Mouse (Mus musculus) brain, embryonic 14.5 days (tissue): ENCODE results near the gene Il9. TPM values are rescaled to one million over a fixed set of nuclear protein-coding genes. Genes with fewer than 3 reads are reported as not detected.

Experiments
- DNase-seq: peaks from one replicate; pipeline ENCODE4 v3.0.0-alpha.2; 2011; ENCODE audit warnings: low read depth
- CTCF ChIP-seq: fragments of 200-500 bp; IDR thresholded peaks from 2 replicates; pipeline ENCODE4 v1.5.1; 2012; ENCODE audit warnings: inconsistent platforms, mild to moderate bottlenecking, moderate library complexity, borderline replicate concordance; ENCODE audit not compliant: insufficient read depth, insufficient read length; ENCODE audit errors: extremely low read depth
- POLR2A ChIP-seq: fragments of 200-500 bp; IDR thresholded peaks from 2 replicates; pipeline ENCODE4 v1.6.1; 2012; ENCODE audit warnings: mild to moderate bottlenecking, inconsistent platforms, borderline replicate concordance; ENCODE audit not compliant: poor library complexity, insufficient read depth, insufficient read length, severe bottlenecking; ENCODE audit errors: extremely low read depth
- polyA plus RNA-seq: library from polyadenylated mRNA; depleted of rRNA; stranded (reverse); fragments of >200 nt; gene quantifications from 2 replicates; pipeline ENCODE4 v1.2.3, GENCODE M21; 2012

Il9 gene
- polyA plus RNA-seq, 1 experiment: not detected

DNA sequence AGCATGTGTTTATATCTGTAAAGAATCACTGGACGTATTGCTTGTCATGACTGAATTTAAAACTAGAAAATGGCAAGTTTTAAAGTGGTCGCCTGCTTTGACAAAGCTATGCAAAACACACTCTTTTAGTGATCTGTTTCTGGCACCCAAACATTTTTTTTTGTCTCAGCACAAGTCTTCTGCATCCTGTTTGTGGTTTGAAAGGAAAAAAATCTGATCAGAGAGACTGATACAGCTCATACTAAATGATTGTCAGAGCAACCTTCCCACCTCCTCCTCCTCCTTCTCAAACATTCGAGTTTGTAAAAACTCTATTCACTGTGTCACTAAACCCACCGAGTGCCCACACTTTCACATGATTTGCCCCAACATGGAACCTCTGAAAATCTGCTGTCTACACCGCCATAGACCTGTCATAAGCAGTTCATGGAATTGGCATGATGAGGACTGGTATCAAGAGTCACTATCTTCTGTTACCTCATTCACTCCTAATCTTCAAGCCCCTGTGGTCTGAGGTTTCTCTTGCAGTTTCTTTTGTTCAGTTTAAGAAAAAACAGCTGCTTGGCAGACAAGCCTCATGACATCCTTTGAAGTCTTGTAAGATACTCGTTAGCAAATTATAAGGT is 24.9 kb upstream of the Il9 start:
- no peak for TF ChIP-seq CTCF
- TF ChIP-seq POLR2A: no peak
- no peak for DNase-seq

- no peak for DNase-seq
- TF ChIP-seq CTCF (no peak), POLR2A (no peak)
Observed at GRCm38 (mm10) chr13:56501866-56502420, 19.9 kb upstream of the Il9 start.

DNA sequence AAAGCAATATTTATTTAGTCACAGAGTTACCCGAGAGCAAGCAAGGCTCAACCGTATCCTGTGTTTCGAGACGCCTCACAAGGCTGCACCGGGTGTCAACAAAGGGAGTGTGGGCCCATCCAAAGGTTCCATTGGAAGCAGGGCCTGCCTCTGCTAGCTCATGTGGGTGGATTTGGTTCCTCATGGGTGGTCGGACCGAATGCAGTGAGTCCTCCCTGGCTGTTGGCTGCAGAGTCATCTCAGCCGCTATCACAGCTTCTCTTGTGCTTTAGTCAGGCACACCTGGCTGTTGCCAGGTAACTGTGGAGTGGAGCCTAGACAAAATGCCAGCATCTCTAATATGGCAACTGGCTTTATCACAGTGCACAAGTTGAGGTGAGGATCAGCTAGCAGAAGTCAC is 18.6 kb upstream of the Il9 start:
- DNase-seq: no peak
- TF ChIP-seq CTCF (no peak), POLR2A (no peak)

- peak; percentile 27 for DNase-seq
Observed at GRCm38 (mm10) chr13:56500132-56500531, 18.1 kb upstream of the Il9 start.

DNA sequence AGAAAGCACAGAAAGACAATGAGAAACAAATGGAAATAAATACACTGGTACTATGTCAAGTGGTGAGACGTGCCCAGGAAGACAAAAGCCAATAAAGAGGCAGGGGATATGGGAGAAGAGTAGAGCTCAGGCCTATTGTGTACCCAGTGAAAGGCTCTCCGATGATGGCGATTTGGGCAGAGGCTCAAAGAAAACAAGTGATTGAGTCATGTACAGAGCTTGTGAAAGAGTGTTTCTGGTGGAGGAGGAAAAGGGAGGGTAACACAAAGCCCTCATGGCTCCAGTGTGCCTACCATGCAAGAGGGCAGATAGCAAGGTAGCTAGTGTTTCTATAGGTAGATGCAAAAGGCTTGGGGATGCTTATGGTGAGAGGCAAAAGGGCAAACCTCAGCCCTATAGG is 12.4 kb upstream of the Il9 start:
- peak; percentile 39 for DNase-seq
- TF ChIP-seq CTCF (no peak), POLR2A (no peak)

More at GRCm38 (mm10) chr13:56500132-56500531, 18.1 kb upstream of the Il9 start:
- TF ChIP-seq CTCF (peak; percentile 49; the same call in 1 of the 2 replicates), POLR2A (no peak)

DNA sequence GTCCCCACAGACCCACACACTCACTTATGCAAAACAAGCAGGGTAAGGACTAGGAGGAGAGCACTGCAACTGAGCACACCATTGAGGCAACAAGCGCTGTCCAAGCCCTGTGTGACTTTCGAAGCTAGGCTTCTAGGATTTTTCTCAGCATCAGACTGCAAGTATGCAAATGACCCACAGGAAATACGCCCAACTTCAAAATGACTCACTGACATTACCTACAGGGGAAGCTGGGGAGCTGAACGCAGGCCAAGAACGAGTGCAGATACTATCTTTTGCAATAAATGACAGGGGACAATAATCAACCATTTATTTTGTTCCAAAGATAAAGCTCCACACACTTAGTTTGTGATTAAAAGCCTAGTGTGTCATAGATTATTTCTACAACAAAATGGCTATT is 6.0 kb upstream of the Il9 start:
- no peak for TF ChIP-seq POLR2A
- no peak for TF ChIP-seq CTCF
- DNase-seq: no peak

- TF ChIP-seq POLR2A (no peak), CTCF (0 out of 2 replicates have a peak, but pooled peaks have one; percentile 1)
Observed at GRCm38 (mm10) chr13:56478027-56478426, 4.0 kb downstream of the Il9 start.

GRCm38 (mm10) chr13:56477271-56477670 is 4.8 kb downstream of the Il9 start:
- DNase-seq: peak; percentile 76

More at GRCm38 (mm10) chr13:56478027-56478426, 4.0 kb downstream of the Il9 start:
- DNase-seq: no peak

GRCm38 (mm10) chr13:56476790-56477189 is 5.3 kb downstream of the Il9 start:
- DNase-seq: no peak

More at GRCm38 (mm10) chr13:56477271-56477670, 4.8 kb downstream of the Il9 start:
- TF ChIP-seq POLR2A (no peak), CTCF (no peak)

GRCm38 (mm10) chr13:56475363-56475762 is 6.7 kb downstream of the Il9 start:
- TF ChIP-seq CTCF (peak; percentile 87), POLR2A (no peak)
- DNase-seq: peak; percentile 82

More at GRCm38 (mm10) chr13:56476790-56477189, 5.3 kb downstream of the Il9 start:
- no peak for TF ChIP-seq CTCF
- TF ChIP-seq POLR2A: no peak

GRCm38 (mm10) chr13:56472661-56473060 is 9.4 kb downstream of the Il9 start:
- TF ChIP-seq CTCF (no peak), POLR2A (no peak)
- no peak for DNase-seq

GRCm38 (mm10) chr13:56471951-56472350 is 10.1 kb downstream of the Il9 start:
- no peak for DNase-seq

DNA sequence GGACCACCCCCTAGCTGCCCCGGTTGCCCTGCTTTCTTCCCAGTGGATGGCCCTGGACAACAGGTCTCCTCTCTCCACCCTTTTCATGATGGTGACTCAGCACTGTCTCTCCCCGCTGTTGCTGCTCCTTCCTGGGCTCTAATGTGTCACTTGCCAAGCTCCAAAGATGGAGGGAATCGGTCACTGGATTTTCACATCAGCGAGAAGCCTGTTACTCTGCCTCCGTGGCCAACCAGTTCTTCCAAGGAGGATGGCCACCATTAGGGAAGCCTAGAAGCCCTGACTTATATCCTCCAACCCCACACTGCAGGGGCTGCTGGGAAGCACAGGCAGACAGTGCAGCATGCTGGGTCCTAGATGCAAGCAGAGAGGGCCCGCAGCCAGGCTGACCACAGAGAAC is 10.8 kb downstream of the Il9 start:
- DNase-seq: no peak
- no peak for TF ChIP-seq CTCF
- TF ChIP-seq POLR2A: no peak

More at GRCm38 (mm10) chr13:56471951-56472350, 10.1 kb downstream of the Il9 start:
- TF ChIP-seq POLR2A: no peak
- TF ChIP-seq CTCF: no peak
